Mouse (Mus musculus): ENCODE data around the gene D16Ertd472e. TPM values are rescaled to one million over a fixed set of nuclear protein-coding genes. Genes with fewer than 3 reads are reported as not detected.

Gene D16Ertd472e
- 2.9 TPM for polyA plus RNA-seq (2014; fragmentation: Illumina TruSeq; extraction: RNeasy Lipid Tissue Mini Kit (QIAGEN cat#74804); ENCODE audit: low replicate concordance)

DNA sequence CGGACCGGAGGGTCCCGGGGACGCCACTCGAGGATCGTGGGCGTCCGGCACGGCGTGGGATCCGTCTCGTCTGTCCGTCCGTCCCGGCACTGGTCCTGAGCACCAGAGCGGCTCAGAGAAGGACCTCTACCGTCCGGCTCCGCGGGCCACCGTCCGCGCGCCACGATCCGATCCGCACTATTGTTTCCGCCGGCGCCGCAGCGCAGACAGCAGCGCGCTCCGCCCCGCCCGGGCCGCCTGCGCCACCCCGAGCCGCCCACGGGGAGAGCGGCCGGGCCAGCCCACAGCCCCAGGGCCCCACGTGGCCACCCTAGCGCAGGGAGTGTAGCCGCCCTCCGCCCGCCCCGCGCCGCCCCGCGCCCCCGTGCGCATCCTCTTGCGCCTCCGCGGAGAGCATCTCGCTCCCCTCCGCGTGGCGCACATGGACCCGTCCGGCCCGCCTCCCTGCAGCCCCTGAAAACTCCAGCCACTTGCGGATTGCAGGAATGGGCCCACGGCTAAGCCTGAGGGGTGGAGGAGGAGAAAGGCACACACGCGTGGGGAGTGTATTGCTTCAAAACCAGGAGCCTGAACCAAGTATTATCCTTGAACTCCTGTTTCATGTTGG lies at the start of gene D16Ertd472e:
D16Ertd472e (minus strand) TSS at position 231 of the 607 bp plus-strand sequence.

Other genes with a start within 250 kb of the D16Ertd472e start
- gene Btg3, start 199.5 kb downstream of the D16Ertd472e start, polyA plus RNA-seq (2014; fragmentation: Illumina TruSeq; extraction: RNeasy Lipid Tissue Mini Kit (QIAGEN cat#74804); ENCODE audit: low replicate concordance) = 14.8 TPM